Mouse (Mus musculus) liver, adult (tissue): ENCODE results near the gene Gm12253.

Experiments
- GATA4 ChIP-seq: IDR thresholded peaks from 2 replicates; pipeline ENCODE4 v1.6.1; 2014; ENCODE audit warnings: mild to moderate bottlenecking, low read length; ENCODE audit not compliant: insufficient replicate concordance

The Gm12253 gene

DNA sequence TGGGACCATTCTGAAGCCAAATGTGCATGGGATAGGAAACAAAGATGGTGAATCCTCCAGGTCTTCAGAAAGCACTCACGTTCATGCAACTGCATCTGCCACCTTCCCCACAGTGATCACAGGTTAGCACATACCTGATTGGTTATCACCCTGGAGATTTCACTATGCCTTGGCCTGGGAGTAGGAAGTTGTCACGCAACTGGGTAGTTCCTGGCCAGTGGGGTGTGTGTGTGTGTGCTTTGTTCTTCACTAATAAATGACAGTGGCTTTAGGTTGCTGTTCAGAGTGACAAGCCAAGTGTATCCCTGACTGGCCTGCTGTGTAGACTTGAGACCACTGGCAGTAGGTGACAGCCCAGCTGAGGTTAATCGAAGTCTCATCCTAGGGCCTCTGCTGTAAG is at the start of gene Gm12253:
Gene Gm12253, plus strand, starts transcription at position 301 of the 400 bp plus-strand sequence.
- TF ChIP-seq GATA4 = no peak

DNA sequence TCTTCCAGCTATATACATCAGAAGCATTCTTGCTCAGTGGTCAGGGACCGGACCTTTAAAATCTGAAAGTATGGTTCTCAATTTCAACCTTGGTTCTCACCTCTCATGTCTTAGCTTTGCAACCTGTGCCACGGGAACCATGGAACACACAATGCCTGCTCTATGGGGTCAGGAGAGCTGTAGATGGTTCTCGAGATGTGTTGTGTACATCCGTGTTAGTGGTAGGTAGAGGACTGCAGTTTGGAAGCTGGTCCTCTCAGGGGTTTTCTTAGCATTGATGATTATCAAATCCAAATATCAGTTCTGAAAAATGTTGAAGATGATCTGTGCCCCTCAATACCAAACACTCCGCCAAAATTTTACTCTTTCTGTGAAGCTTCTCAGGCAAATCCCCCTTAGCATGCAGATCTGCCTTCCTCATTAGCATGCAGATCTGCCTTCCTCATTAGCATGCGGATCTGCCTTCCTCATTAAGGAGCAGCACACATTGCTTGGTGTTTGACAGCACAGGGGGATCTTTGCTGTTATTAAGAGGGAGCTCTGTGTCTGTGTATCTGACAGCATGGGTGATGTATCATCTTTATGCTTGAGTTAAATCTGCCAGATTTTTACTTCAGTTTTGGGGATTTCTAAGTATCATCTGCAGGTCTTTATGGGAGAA is 32.2 kb upstream of the Gm12253 start:
- TF ChIP-seq GATA4 = no peak

- no peak for TF ChIP-seq GATA4
Observed at GRCm38 (mm10) chr11:58400655-58401054, 31.7 kb upstream of the Gm12253 start.

- no peak for TF ChIP-seq GATA4
Observed at GRCm38 (mm10) chr11:58408066-58408465, 24.3 kb upstream of the Gm12253 start.

DNA sequence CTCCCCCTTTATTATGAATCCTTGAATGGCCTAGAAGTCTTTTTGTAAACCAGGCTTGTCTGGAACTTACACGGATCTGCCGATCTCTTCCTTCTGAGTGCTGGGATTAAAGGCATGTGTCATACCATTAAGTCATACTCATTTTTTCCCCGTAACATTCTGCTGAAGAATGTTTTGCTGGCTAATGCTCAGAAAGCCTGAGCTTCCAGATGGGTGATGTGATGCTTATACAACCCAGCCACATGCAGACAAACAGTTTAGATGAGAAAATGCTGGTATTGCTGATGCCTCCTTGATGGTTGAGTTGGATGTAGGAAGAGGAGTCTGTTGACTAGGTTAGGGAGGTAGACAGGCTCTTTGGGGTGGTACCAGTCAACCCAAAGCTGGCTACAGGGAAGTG is 14.0 kb upstream of the Gm12253 start:
- TF ChIP-seq GATA4 = no peak

- no peak for TF ChIP-seq GATA4
Observed at GRCm38 (mm10) chr11:58420815-58421214, 11.5 kb upstream of the Gm12253 start, which contains the start of gene 1810065E05Rik. Gene 1810065E05Rik (plus strand): TSS chr11:58421111.

DNA sequence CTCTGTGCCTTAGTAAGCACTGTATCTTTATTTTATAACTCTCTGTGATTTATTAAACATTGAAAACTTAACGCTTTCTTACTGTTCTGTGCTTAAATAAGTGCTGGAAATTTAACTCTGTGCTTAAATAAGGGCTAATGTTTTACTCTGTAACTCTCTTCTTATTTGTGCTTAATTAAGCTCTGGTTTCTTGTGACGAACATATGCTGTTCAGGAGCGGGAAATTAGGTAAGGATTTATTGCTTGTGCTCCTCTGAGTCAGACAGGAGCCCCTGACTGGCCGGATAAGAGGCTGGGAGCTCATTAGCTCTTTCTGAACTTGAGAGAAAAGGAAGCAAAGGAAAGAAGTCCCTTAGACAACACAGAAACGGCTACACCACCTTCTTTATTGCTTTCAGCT is 5.5 kb downstream of the Gm12253 start:
- no peak for TF ChIP-seq GATA4

- TF ChIP-seq GATA4 = no peak
Observed at GRCm38 (mm10) chr11:58452759-58453158, 20.4 kb downstream of the Gm12253 start, which contains the start of gene Lypd9. Gene Lypd9 (minus strand): TSS chr11:58452923.

GRCm38 (mm10) chr11:58453592-58453991 is 21.2 kb downstream of the Gm12253 start:
- TF ChIP-seq GATA4 = no peak

GRCm38 (mm10) chr11:58462170-58462569 is 29.8 kb downstream of the Gm12253 start, which contains the start of gene Olfr30:
Gene Olfr30 (minus strand): TSS chr11:58462270.
- TF ChIP-seq GATA4 = no peak
